Mouse (Mus musculus) left cerebral cortex, adult 2 months (tissue): ENCODE results near the gene Rpl35a. TPM values are rescaled to one million over a fixed set of nuclear protein-coding genes. Genes with fewer than 3 reads are reported as not detected.
"Not testable (repeated sequence)": the region's sequence is repeated elsewhere in the genome, so short reads cannot be mapped to it uniquely, and the experiment has no call there.

Experiments used
- DNase-seq, 2 experiments: peaks; one replicate each; pipeline ENCODE4 v3.0.0; 2021 to 2022; ENCODE audit warnings: low spot score in 2 of 2, mixed read lengths in 1 of 2; ENCODE audit errors: extremely low spot score in 1 of 2
- H3K27ac ChIP-seq: fragments of 200-600 bp; 2 replicates; pipeline ENCODE4 v1.8.1; 2022
- H3K4me3 ChIP-seq: fragments of 200-600 bp; 2 replicates; pipeline ENCODE4 v1.8.1; 2022
- CTCF ChIP-seq: fragments of 200-600 bp; IDR thresholded peaks from 2 replicates; pipeline ENCODE4 v1.8.1; 2022; ENCODE audit warnings: antibody characterized with exemption, mild to moderate bottlenecking, moderate library complexity
- intact Hi-C: fragments of 180-260 bp; cut with DNase I; formaldehyde crosslinking; loops from one replicate; pipeline ENCODE4 v1.15.1; 2025
- total RNA-seq, 2 experiments: library from RNA; stranded (reverse); gene quantifications; 2 replicates each; pipeline ENCODE4 v1.2.3; 2021

Rpl35a gene
- total RNA-seq, 2 experiments from 2014 or later: 287 to 307 TPM

DNA sequence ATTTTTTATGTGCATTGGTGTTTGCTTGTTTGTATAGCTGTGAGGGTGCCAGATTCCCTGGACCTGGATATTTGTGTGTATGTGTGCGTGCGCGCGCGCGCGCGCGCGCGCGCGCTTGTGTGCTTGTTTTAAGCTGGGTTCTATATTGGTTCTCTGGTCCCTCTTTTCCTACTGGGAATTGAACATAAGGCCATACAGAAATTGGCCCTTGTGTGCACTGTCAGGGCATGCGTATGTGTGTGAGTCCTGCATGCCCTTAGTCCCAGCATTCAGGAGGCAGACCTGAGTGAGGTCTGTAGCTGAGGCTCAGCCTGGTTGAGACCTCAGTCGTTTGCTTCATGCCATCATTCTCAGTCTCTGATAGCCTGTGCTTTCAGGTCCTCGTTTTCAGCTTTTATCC is 1.8 kb downstream of the Rpl35a start:
- intact Hi-C loops: loop anchor here (5.0 kb wide), 1 partner anchor 181 kb away; the partner anchor contains the start of genes Fyttd1 and Rubcn
- no peak for DNase-seq
- Histone ChIP-seq H3K4me3 (no peak overlapping the region; the same call in 1 of the 2 replicates), H3K27ac (no peak overlapping the region)
- TF ChIP-seq CTCF: no peak

DNA sequence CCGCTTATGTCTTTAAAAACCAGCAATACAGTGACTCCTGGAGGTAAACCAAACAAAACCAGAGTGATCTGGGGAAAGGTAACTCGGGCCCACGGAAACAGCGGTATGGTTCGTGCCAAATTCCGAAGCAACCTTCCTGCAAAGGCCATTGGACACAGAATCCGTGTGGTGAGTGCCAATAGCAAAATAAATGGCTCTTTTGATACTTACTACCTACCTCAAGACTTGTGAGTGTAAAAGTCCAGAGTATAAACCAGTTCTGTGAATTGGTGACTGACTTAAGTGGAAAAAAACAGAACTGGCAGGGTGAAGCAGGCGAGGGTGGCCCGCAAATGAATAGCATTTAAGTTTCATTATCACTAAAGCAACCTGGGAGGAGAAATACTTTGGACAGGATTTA is 2.4 kb downstream of the Rpl35a start:
- H3K4me3 ChIP-seq, DNase-seq, H3K27ac ChIP-seq: not testable (repeated sequence)
- intact Hi-C loops: loop anchor here (5.0 kb wide), 1 partner anchor 181 kb away; the partner anchor contains the start of genes Fyttd1 and Rubcn

DNA sequence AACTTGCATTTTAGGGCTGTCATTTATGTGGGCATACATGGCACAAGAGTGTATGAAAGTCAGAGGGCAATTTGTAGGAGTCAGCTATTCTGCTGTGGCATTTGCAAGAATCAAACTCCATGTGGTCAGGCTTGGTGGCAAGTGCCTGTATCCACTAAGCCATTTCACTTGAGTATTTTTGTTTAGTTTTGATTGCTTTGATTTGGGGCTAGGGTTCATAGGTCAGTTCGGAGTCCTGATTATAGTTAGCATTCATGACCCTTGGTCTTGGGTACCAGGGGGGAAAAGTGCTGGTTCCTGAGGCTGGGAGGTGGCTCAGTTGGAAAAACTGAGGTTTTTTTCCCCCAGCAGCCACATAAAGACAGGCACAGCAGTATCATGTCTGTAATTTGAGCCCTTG is 3.2 kb downstream of the Rpl35a start:
- intact Hi-C loops: loop anchor here (5.0 kb wide), 1 partner anchor 182 kb away; the partner anchor contains the start of genes Fyttd1 and Rubcn
- H3K4me3 ChIP-seq: no peak overlapping the region
- TF ChIP-seq CTCF: no peak

DNA sequence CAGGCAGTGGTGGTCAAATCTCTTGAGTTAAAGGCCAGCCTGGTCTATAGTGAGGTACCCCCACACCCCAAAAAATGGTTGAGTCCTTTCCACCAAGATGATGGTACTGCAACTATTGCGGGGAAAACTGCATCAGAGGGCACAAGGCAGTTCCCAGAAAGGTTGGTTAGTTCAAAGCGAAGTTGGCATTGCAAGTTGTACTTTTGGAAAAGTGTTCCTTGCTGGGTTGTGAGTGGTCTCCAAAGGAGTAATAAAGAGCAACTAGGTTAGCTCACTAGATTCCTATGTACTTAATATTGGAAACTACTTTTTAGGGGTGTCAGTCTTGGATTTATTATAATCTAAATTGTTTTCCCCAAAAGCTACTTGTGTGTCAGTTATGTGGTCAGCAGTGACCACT is 4.7 kb downstream of the Rpl35a start:
- DNase-seq: no peak
- H3K4me3 ChIP-seq: no peak overlapping the region
- no peak for TF ChIP-seq CTCF
- intact Hi-C loops: loop anchor here (5.0 kb wide), 1 partner anchor 91 kb away; no protein-coding TSS in a partner anchor
- no peak overlapping the region for H3K27ac ChIP-seq

More for the DNA sequence above, 3.2 kb downstream of the Rpl35a start:
- no peak overlapping the region for H3K27ac ChIP-seq
- no peak for DNase-seq

DNA sequence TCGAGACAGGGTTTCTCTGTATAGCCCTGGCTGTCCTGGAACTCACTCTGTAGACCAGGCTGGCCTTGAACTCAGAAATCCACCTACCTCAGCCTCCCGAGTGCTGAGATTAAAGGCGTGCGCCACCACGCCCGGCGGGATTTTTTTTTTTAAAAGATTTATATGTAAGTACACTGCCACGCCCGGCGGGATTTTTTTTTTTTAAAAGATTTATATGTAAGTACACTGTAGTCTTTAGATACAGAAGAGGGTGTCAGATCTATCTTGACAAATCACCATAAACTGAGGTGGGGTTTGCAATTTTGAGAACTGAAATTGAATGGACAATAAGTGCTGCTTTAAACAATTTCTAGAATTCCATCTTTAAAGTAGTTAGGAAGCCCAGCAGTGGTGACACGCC is 5.1 kb downstream of the Rpl35a start:
- H3K4me3 ChIP-seq: no peak overlapping the region
- intact Hi-C loops: loop anchor here (5.0 kb wide), 1 partner anchor 91 kb away; no protein-coding TSS in a partner anchor
- H3K27ac ChIP-seq: no peak overlapping the region
- no peak for TF ChIP-seq CTCF
- DNase-seq: no peak

DNA sequence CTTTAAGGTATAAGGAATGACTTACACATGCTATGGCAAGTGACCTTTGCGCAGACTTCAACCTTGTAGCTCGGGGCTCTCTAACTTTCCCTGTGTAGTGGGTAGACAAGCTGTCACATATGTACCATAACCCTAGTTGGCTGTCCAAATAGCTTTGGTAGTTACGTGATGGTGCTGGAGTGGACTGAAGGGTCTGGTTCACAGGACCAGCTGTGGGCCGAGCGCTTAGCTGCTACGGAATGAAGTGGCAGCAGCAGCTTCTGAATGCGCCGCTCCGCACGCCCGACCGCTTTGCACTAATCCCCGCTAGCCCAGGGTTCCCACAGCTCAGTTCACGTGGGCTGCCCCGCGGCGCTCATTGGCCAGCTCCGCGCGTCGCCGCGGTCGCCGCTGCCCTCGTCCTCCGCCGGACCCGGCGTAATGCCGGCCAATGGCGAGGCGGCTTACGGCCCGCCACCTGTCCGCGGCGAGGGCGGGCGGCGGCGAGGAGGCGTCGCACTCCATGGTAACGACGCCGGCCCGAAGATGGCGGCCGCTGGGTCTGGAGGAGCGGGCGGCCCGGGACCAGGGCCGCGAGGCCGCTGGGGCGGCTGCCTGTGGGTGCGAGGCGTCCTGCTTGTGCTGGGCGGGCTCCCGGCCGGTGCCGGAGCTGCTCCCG is 5.9 kb downstream of the Rpl35a start, which contains the start of gene Lmln:
TSS of gene Lmln (plus strand) at position 498 of the 658 bp plus-strand sequence.
- DNase-seq: peak; percentile 90 to 92
- intact Hi-C loops: loop anchor here (5.0 kb wide), 1 partner anchor 90 kb away; no protein-coding TSS in a partner anchor
- H3K27ac ChIP-seq: peak within 1 kb of the TSS; percentile 85
- peak within 1 kb of the TSS; percentile 82 for H3K4me3 ChIP-seq
- TF ChIP-seq CTCF: no peak

DNA sequence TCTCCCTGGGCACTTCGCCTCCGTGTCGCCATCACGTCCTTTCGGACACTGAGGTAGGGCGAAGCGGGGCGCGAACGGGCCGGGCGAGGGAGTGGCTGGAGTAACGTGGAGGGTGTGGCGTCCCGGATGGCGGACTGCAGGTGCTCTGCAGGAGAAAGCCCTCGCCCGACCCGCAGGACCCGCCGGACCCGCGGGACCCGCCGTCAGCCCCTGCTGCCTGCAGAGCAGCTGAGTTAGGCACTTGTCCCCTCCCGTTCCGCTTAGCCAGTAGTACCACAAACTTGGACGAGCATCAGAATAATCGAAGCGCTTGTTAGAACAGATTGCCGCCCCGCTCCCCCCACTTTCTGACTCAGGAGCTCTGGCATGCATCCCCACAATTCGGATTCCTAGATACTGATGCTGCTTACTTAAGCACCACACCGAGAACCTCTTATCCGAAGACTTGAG is 6.5 kb downstream of the Rpl35a start:
- intact Hi-C loops: loop anchor here (5.0 kb wide), 1 partner anchor 90 kb away; no protein-coding TSS in a partner anchor
- no peak for TF ChIP-seq CTCF
- H3K4me3 ChIP-seq: peak overlapping the region; percentile 82
- DNase-seq: peak; percentile 38 to 59
- H3K27ac ChIP-seq: peak overlapping the region; percentile 85

DNA sequence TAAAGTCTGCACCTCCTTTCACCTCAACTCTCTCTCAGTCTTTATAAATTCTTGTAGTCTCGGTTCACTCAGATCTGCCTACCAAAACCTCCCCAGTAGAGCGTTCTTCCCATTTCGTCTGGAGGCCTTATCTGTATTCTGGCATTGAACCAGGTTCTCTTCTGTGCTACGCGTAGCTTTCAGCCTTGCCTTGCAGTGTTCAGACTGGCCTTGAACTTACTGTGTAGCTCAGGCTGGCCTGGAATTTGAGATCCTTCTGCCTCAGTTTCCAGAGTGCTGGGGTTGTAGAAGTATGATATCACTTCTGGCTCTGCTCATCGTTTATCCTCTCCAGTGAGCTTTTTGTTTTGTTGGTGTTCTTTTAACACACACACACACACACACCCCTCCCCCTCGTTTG is 7.0 kb downstream of the Rpl35a start:
- H3K27ac ChIP-seq: no peak overlapping the region
- TF ChIP-seq CTCF: no peak
- no peak for DNase-seq
- intact Hi-C loops: loop anchor here (5.0 kb wide), 1 partner anchor 89 kb away; no protein-coding TSS in a partner anchor
- peak overlapping the region; percentile 82 for H3K4me3 ChIP-seq

DNA sequence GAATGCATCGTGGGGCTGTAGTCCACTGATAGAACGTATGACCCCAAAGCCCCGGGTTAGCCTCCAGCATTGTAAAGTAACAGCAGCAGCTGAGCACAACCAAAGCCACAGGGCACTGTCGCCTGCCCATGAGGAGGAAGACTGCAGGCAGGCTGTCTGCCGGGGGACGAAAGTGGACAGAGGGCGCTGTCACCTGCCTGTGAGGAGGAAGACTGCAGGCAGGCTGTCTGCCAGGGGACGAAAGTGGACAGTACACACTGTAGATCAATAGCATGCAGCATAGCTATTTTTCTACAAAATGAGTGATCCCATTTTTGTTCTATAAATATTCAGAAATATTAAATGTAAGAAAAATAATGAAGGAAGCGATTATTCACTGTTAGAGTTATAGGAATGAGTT is 8.4 kb downstream of the Rpl35a start:
- intact Hi-C loops: loop anchor here (5.0 kb wide), 1 partner anchor 88 kb away; no protein-coding TSS in a partner anchor
- Histone ChIP-seq H3K4me3 (no peak overlapping the region), H3K27ac (no peak overlapping the region)
- DNase-seq: no peak
- no peak for TF ChIP-seq CTCF

DNA sequence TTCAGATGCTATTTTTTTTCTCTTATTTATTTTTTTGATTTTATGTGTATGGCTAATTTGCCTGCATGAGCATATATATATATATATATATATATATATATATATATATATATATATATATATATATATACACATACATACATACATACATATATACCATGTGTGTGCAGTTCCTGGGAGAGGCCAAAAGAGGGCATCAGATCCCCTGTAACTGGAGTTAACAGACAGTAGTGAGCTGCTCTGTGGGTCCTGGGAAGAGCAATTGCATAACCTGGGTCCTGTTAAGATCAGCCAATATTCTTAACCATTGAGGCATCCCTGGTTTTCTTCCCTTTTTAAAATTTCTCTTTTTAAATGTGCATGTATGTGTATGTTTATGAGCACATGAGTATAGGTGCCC is 14.7 kb downstream of the Rpl35a start:
- no peak; the same call in 1 of the 2 replicates for TF ChIP-seq CTCF
- no peak overlapping the region for H3K4me3 ChIP-seq
- no peak overlapping the region for H3K27ac ChIP-seq
- intact Hi-C loops: no loop called here
- DNase-seq: no peak

DNA sequence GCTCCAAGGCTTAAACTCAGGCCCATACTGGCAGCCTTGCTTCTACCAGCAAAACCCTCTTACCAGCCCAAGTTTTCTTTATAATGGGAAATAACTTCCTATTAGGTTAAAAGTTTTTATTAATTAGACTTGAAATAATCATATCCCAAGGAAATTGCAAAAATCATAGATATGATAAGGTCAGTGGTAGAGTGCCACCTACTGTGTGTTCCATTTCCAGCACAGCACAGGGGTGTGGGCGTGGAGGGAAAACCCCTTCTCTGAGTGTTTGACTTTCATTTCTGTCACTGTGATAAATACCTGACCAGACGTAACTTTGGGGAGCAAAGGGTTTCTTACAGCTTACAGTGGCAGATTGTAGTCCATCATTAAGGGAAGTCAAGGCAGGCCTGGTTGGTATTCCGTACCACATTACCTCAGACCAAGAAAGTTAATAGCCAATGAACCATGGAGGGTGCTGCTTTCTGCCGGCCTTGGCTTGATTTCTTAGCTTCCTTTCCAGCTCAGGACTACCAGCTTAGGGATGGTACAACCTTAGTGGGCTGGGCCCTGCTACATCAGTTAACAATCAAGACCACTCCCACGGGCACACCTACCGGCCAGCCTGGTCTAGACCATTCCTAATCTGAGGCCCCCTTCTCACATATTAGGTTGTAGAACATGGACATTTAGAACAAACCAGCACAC is 16.8 kb downstream of the Rpl35a start:
- Histone ChIP-seq H3K4me3 (no peak overlapping the region), H3K27ac (no peak overlapping the region)
- no peak for DNase-seq
- intact Hi-C loops: no loop called here
- TF ChIP-seq CTCF: no peak

DNA sequence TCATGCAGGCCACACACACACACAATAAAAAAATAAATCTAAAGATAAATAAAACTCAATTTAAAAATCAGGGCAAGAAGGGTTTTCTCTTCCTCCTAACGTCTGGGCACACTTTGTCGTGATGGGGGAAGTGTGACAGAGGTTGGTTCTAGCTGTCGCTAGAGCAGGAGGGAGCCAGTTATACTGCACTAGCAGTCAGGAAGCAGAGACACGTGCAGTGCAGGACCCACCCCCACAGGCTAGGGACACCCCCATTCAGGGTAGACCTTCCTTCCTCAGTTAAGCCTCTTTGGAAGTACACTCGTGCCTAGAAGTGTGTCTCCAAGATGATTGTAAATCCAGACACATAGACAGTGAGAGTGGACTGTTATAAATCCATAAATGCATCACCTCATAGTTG is 18.7 kb downstream of the Rpl35a start:
- no peak for TF ChIP-seq CTCF
- no peak for DNase-seq
- intact Hi-C loops: no loop called here
- Histone ChIP-seq H3K4me3 (no peak overlapping the region), H3K27ac (no peak overlapping the region)
